Mouse (Mus musculus): Measurements from ENCODE around the gene Camkv.

Gene Camkv

DNA sequence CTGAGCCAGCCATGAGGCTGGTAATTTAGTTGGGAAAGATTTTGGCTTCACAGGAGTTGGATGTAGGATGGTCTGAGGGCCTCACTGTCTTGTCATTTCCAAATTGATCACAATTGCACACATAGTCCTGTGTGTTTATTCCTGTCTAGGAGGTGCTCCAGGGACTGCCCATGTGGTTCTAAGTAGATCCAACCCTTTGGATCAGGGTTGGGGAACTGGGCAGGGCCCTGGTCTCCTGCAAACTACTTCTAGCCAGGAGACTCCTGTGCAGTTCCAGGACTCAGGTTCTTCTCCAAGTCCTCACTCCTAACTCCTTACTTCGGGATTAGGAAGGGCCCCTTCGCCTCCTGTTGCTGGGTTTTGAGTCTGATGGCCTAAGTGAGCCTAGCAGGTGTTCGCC lies at the start of gene Camkv:
TSS of gene Camkv (plus strand) at position 301 of the 400 bp plus-strand sequence.
- in situ Hi-C loops (cut with MboI, MseI), result no loop called here

DNA sequence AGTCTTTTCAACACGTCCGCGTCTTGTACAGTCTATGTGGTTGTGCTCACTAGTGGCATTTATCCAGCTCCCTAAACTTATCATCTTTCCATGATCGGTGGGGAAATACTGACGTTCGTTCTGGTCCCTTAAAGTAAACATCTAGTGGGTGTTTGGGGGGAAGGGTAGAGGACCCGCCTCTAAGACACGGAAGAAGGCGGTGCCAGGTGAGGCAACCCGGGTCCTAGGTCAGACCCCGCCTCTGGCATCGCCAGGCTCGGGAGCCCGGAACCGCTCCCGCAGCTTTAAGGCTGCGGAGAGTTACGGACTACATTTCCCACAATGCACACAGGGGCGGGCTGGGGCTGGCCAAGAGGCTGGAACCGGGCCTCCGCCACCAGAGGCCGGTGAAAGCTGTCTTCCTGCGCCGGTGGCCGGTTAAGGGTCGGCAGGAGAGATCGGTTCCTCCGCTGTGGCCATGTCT lies 47.6 kb upstream of the Camkv start, which contains the start of gene Mon1a:
TSS of gene Mon1a (plus strand) at position 348 of the 463 bp plus-strand sequence.
- in situ Hi-C loops (cut with MboI, MseI), result loop anchor here in 1 of 2 experiments (10.0 kb wide), 1 partner anchor 1683 kb away; the partner anchor contains the start of gene Twf2

DNA sequence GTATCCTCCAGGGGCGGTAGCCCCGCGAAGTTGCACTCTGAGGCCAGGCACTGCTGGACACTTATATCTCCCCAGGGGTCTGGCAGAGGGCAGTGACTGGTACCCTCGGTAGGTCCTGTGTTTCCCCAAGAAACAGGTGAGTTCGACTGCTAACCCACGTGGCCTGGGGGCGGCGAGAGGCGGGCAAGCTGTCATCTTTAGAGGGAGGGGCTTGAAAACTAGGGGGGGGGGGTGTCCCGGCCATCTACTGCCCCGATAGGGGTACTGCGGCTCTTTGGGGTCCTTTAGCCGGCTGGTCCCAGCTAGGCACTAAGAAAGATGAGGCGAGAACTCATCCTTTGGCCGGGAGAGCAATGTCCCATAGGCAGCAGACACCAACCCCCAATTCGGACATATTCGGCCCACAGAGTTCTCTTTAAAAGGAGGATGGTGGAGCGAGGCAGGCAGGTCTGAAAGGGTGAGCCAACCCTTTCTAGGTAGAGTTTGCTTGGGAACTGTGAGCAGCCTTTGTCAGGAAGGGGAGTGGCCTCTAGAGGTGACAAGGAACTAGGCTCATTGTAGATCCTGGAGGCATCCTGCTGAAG lies 47.1 kb upstream of the Camkv start:
- in situ Hi-C loops (cut with MboI, MseI), result loop anchor here in 1 of 2 experiments (10.0 kb wide), 1 partner anchor 1684 kb away; the partner anchor contains the start of gene Twf2

DNA sequence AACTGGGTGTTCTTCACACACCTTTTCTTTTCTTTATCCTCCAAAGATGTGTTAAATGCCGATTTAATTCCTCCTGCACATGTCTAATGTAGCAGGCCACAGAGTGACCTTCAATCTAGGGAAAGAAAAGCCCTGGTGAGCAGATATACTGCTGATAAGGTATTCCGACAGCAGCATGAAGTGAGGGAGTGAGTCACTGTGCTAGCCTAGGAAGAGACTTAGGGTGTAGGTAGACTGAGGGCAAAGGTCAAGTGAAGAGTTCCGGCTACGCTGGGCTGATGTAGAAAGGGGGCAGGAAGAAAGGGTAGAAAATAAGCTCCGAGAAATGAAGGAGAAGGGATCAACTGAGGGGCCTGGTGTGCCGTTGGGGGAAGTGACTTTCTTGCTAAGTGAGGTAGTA lies 45.2 kb upstream of the Camkv start:
- in situ Hi-C loops (cut with MboI, MseI), result loop anchor here in 1 of 2 experiments (5.0 kb wide), 1 partner anchor 102 kb away; the partner anchor contains the start of gene Cdhr4

DNA sequence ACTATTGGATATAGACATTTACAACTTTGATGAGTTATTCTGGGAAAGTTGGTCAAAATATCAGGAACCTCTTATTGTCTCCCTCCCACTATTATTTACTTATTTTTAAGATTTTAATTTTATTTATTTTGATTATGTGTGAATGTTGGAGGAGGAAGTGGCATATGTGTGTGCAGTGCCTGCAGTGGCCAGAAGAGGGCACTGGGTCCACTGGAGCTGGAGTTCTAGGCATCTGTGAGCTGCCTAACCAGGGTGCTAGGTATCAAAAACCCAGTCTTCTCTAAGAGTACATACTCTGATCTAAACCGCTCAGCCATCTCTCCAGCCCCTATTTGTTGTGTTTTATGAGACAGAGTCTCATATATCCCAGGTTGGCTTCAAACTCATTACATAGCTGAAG lies 44.5 kb upstream of the Camkv start:
- in situ Hi-C loops (cut with MboI, MseI), result loop anchor here in 1 of 2 experiments (5.0 kb wide), 1 partner anchor 101 kb away; the partner anchor contains the start of gene Cdhr4

DNA sequence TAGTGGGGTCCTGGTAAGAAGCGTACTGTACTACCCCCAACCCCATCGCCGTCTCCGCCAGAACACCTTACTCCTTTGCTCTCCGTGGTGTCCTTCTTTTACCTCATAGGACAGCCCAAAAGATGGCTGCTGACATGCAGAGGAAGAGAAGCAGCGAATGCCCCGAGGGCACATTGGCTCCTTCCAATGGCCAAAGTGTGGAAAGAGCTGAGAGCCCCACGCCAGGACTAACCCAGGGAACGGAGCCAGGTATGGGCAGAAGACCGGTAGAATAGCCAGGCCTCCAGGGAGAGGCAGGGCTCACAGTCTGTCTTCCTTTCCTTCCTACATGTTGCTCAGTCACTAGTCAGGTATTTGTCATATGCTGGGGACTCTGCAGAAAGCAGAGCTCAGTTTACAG lies 36.9 kb upstream of the Camkv start:
- in situ Hi-C loops (cut with MboI, MseI), result no loop called here

DNA sequence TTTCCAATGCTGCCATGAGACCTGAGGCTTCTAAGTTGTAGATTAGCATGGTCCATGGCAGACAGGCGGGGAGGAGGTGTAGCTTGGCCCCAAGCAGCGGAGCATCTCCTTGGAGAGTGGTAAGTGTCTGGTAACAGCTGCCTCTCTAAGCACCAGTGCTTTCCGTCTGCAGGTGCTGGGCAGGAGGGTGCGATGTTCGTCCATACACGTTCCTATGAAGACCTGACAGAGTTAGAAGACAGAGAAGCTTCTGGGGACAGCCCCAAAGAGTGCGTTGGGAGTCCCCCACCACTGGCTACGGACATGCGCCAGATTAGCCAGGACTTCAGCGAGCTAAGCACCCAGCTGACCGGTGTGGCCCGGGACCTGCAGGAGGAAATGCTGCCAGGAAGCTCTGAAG lies 35.6 kb upstream of the Camkv start:
- in situ Hi-C loops (cut with MboI, MseI), result loop anchor here in 1 of 2 experiments (5.0 kb wide), 1 partner anchor 167 kb away; no protein-coding TSS in a partner anchor

DNA sequence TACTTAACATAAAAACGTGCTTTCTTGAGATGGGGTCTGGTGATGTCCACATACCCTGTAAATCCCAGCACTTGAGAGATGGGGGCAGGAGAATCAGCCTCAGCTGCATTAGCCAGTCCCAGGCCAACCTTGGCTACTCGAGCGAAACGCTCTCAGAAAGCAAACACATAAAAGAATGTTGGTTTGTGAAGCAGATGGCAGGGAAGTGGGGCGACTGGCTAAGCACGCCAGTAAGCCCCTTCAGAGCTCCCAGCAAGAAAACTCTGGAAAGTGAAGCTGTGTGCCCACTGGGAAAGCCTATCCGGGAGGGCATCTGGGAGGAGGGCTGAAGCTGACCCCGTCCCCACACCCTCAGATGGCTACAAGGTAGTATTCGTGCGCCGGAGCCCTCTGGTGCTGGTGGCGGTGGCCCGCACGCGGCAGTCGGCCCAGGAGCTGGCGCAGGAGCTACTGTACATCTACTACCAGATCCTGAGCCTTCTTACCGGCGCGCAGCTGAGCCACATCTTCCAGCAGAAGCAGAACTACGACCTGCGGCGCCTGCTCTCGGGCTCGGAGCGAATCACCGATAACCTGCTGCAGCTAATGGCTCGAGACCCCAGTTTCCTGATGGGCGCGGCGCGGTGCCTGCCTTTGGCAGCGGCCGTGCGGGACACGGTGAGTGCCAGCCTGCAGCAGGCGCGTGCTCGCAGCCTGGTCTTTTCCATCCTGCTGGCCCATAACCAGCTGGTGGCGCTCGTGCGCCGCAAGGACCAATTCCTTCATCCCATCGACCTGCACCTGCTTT lies 34.4 kb upstream of the Camkv start:
- in situ Hi-C loops (cut with MboI, MseI), result loop anchor here in 1 of 2 experiments (5.0 kb wide), 1 partner anchor 166 kb away; no protein-coding TSS in a partner anchor

DNA sequence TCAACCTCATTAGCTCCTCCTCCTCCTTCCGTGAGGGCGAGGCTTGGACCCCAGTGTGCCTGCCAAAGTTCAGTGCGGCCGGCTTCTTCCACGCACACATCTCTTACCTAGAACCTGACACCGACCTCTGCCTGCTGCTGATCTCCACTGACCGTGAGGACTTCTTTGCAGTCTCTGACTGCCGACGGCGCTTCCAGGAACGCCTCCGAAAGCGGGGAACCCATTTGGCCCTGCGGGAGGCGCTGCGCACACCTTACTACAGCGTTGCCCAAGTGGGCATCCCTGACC lies 33.9 kb upstream of the Camkv start:
- in situ Hi-C loops (cut with MboI, MseI), result loop anchor here in 1 of 2 experiments (5.0 kb wide), 1 partner anchor 166 kb away; no protein-coding TSS in a partner anchor

DNA sequence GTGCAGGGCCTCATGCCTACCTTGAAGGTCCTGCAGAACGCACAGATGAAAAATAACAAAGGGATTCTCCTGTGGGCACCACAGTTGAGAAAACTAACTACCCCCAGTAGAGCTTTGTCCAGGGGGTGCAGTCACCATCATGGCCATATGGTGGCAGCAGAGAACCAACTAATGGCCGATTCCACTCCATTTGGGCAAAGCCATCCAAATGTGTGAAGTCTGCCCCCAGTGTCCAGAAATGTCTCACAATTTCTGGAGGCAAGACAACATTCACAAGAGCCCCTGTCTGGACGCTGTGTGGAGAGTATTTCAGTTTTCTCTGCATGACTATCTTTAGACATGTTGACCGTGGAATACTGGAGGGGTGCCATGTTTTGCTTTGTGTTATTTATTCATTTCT lies 30.7 kb upstream of the Camkv start:
- in situ Hi-C loops (cut with MboI, MseI), result loop anchor here in 1 of 2 experiments (5.0 kb wide), 1 partner anchor 163 kb away; no protein-coding TSS in a partner anchor

DNA sequence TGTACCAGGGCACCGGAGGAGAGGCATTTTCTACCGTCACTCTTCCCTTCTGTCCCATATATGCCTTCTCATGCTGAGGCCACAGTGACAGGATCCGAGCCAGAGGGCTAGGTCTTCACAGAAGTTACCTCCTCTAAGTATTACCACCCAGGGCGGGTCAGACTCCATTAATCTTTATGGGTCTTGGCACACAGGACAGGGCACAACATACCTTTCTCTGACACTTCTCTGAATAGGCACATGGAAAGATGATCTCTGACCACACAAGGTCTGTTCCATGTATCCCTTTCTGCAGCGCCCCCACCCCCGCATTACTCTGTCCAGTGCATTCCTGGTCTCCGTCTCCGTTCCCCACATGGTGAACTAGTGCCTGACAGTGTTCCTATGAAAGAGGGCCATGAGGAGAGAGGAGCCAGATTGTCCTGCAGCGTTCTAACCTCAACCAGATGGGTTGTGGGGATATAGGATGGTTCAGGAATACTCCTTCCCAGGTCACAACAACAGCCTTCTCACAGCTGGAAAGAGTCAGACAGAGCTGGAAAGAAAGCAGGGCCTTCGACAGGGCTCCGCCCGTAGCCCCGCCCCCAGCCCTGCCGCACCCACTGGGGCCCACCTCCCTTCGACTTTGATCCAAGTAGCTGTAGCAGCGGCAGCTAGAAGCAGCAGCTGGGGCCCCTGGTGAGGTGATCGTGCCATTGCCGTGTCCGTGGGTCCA lies 29.1 kb upstream of the Camkv start, which contains the start of gene Mst1r:
TSS of gene Mst1r (plus strand) at position 622 of the 715 bp plus-strand sequence.
- in situ Hi-C loops (cut with MboI, MseI), result no loop called here

DNA sequence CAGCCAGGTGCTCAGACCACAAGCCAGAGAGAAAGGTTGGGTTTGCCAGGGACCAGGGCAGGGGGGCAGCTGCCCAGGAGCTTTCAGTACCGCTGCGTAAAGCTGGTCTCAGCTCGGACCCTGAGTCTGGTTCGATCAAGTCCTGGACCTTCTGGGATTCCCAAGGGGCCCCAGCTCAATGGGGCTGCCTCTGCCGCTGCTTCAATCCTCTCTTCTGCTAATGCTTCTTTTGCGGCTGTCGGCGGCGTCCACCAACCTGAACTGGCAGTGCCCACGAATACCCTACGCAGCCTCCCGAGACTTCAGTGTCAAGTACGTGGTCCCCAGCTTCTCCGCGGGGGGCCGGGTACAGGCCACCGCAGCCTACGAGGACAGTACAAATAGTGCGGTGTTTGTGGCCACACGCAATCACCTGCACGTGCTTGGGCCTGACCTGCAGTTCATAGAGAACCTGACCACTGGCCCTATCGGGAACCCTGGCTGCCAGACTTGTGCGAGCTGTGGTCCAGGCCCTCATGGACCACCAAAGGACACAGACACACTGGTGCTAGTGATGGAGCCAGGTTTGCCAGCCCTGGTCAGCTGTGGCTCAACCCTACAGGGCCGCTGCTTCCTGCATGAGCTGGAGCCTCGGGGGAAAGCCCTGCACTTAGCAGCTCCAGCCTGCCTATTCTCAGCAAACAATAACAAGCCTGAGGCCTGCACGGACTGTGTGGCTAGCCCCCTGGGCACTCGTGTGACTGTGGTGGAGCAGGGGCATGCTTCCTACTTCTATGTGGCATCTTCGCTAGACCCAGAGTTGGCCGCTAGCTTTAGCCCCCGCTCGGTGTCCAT lies 28.3 kb upstream of the Camkv start:
- in situ Hi-C loops (cut with MboI, MseI), result no loop called here

DNA sequence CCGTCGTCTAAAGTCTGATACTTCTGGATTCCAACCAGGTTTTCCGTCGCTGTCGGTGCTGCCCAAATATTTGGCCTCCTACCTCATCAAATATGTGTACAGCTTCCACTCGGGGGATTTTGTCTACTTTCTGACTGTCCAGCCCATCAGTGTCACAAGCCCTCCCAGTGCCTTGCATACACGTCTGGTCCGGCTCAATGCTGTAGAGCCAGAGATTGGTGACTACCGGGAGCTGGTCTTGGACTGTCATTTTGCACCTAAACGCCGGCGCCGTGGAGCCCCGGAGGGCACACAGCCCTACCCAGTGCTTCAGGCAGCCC lies 27.7 kb upstream of the Camkv start:
- in situ Hi-C loops (cut with MboI, MseI), result no loop called here

DNA sequence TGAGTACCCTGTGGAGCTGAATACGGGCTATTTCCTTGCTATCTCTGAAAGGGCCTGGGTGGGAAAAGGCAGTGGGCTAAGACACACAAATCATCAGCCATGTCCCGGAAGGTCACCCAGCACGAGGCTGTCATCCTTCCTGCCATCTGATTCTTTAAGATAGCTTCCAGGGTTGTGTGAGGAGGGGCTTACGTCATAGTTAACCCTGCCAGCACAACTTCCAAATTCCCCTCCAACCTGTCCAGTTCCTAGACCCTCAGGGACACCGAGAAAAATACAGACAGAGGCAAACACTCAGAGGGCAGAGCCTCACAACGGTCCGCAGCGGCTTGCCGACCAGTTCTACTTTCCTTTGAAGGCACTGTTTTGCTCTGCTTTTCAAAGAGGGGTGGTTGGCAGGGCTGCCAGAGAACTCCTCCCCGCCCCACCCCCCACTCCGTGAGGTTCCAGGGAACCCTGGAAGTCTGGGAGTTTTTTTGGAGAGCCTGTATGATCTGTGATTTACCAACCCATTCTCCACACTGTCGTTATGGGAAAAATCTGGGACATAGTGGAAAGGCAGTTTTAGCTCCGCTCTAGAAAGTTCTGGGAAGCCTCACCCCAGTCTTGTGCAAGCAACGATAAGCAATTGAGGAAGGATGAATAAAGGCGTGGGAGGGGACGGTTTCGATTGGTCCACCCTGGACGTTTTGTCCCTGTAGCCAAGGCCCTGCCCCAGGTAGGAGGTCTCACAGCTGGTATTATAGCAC lies 26.9 kb upstream of the Camkv start:
- in situ Hi-C loops (cut with MboI, MseI), result no loop called here

DNA sequence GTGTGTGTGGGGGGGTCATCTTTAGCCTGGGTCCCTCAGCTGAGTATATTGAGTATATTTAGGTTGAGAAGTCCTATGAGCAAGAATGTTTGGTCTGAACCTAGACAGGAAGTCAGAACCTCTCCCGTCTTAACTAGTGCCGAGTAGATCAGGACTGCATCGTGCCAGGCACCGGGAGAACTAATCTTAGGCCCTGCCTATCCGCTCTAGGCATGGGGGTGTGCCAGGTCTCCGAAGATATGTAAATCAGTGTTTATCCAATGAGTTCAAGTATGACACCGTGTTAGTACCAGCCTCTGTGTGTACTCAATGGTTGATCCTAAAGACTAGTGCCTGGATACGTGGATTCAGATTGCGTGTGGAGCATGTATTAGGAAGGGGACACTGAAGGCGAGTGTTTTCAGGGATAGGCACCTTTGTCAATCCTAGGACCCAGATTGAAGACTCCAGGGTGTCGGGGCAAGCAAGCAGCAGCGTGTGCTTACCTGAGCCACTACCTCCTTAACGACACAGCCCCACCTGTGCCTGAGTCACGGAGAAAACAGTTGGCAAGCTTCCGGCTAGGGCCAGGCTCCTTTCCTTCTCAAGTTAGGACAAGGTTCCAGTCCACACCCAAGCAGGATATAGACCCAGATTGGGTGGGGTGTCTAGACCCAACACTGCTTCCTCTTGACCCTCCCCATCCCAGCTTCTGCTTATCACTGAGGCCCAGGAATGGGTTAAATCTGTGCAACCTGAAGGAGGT lies 25.3 kb upstream of the Camkv start:
- in situ Hi-C loops (cut with MboI, MseI), result loop anchor here in 1 of 2 experiments (5.0 kb wide), 1 partner anchor 157 kb away; no protein-coding TSS in a partner anchor

DNA sequence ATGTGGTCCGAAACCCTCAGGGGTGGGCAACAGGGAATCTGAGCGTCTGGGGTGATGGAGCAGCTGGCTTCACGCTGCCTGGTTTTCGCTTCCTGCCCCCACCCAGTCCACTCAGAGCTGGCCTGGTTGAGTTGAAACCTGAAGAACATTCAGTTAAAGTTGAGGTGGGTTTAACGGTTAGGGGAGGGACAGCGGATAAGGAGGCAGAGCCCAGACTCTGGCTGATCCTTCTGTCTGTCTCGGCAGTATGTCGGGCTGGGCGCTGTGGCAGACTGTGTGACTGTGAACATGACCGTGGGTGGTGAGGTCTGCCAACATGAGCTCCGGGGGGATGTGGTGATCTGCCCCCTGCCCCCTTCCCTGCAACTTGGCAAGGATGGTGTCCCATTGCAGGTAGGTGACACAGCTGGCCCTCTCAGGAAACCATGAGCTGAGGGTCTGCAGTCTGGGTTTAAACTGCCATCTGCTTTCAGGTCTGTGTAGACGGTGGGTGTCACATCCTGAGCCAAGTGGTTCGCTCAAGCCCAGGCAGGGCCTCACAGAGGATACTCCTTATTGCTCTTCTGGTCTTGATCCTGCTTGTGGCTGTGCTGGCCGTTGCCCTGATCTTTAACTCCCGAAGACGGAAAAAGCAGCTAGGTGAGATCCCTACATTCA lies 20.6 kb upstream of the Camkv start:
- in situ Hi-C loops (cut with MboI, MseI), result loop anchor here in 1 of 2 experiments (5.0 kb wide), 1 partner anchor 152 kb away; no protein-coding TSS in a partner anchor

DNA sequence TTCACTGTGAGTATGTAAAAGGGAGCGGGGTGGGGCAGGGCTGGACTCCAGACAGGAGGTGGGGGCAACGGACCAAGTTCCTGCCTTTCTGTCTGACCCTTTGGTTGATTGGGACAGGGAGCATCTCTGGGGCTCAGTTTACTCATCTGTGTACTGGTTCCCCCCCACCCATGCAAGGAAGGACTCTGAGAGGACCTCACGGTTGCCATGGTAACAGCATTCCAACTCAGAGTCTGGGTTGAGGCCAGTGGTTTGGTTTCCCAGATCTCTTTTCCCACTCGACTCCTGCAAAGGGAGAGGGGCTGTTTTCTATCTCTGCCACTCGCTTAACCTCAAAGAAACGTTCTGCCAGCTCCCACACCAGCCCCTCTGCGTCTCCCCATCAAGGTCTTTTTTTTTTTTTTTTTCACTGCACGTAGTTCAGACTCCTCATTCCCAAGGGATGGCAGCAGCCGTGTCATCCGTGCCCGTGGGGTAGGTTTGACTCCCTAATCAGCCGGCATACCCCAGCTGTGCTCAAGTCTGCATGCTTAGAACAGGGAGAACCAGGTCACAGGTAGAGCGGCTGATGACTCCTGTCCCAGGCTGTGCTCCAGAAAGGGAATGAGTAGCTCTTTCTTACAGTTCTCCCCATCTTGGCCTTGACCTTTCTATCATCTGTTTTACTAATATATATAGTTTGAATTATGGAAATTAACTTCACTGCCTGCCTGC lies 17.4 kb upstream of the Camkv start:
- in situ Hi-C loops (cut with MboI, MseI), result no loop called here

DNA sequence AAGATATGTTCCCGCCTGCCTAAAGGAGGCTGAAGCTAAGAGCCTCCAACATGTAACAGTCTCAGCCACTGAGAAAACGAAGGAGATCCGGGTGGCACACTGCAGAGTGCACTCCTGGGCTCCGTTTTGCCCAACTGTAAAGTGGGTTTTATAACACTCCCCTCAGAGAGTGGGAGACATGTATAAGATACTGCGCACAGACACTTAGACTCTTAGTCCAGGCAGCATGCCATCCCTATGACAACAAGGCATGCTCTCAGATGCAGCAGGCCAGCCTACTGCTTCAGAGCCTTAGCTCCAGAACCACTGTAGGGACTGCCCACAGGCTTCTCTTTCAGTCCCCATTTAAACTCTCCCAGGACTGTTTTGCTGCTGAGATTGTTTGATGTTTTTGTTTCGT lies 16.6 kb upstream of the Camkv start:
- in situ Hi-C loops (cut with MboI, MseI), result no loop called here

Data from T-helper 17 cell (primary cell).